8 mouse cellular contexts compared by ENCODE assay signal in the genomic region with DNA sequence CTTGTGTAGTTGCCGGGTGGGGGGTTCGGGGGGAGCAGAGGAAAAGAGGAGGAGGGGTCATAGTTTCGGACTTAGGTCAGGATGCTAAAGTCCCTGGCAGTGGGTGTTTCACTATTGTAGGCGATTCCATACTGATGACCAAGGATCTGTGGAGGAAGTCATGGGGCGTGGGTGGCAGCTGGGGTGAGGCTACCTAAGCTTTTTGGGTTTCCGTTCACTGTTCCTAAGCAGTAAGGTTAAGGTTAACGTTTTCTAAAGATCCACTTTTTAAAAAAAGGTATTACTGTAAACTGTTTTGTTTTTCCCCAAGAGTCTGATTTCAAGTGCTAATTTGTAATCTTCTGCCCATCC. TPM values are rescaled to one million over a fixed set of nuclear protein-coding genes. Genes with fewer than 3 reads are reported as not detected.
DNase-seq lines count a peak whose midpoint lies in the region; ATAC-seq and TF ChIP-seq lines count a peak whose summit lies in the region.

No protein-coding gene starts in this region.

- H3K4me1 ChIP-seq in heart, embryonic 15.5 days (replicated peaks), result no peaks in the 10 kb centered on the region
- peaks cover 2 to 3% of the 10 kb centered on the region in 2 experiments; a peak in 3 of 4 replicates for H3K4me1 ChIP-seq in MEL (ENCODE audit: control insufficient read depth in 1 of 2, insufficient read depth in 2 of 2, low read length in 2 of 2)
- no peaks in the 10 kb centered on the region for H3K4me1 ChIP-seq in forebrain, postnatal 0 days (ENCODE audit: insufficient read depth)
- 0 out of 2 replicates have a peak, but pooled peaks cover 5% of the 10 kb centered on the region for H3K4me1 ChIP-seq in liver, embryonic 15.5 days (replicated peaks)

- H3K9ac ChIP-seq in heart, embryonic 15.5 days, result peak overlapping the region; percentile 31; the same call in 1 of the 2 replicates
- peak overlapping the region; percentile 76 for H3K9ac ChIP-seq in MEL (ENCODE audit: control insufficient read depth, low read depth, low read length, poor library complexity, severe bottlenecking)
- H3K9ac ChIP-seq in forebrain, postnatal 0 days, result peak overlapping the region; percentile 68
- H3K9ac ChIP-seq in liver, embryonic 15.5 days, result peak overlapping the region; percentile 35; the same call in 1 of the 2 replicates

- peak overlapping the region; percentile 64 for H3K4me2 ChIP-seq in heart, embryonic 15.5 days
- H3K4me2 ChIP-seq in forebrain, postnatal 0 days (ENCODE audit: low read depth), result peak overlapping the region; percentile 50
- H3K4me2 ChIP-seq in liver, embryonic 15.5 days, result peak overlapping the region; percentile 77

- TF ChIP-seq EP300 in MEL (IDR thresholded peaks at IDR 0.05; ENCODE audit: low read depth in 1 of 2, low read length in 2 of 2), result no peak

- 21% methylated on average over 7 of the region's 7 CpGs for WGBS in heart, embryonic 15.5 days
- WGBS in forebrain, postnatal 0 days, result 33% methylated on average over 7 of the region's 7 CpGs
- WGBS in liver, embryonic 15.5 days (ENCODE audit: insufficient replicate concordance), result 18% methylated on average over 7 of the region's 7 CpGs

- DNase-seq in heart, postnatal 25 days (ENCODE audit: low spot score), result no peak
- DNase-seq in MEL (ENCODE audit: low read depth, low spot score), result no peak
- DNase-seq in forebrain, postnatal 0 days, result no peak
- no peak for DNase-seq in embryo, embryonic 11 days
- no peak for DNase-seq in left cerebral cortex, adult 11 months (ENCODE audit: low spot score)
- DNase-seq in B cell, adult 2 months, result no peak

- H3K27ac ChIP-seq in heart, embryonic 15.5 days, result peak overlapping the region; percentile 84
- peak overlapping the region; percentile 82 for H3K27ac ChIP-seq in MEL (ENCODE audit: control insufficient read depth, low read depth, low read length)
- H3K27ac ChIP-seq in forebrain, postnatal 0 days (ENCODE audit: low read depth, low read length), result peak overlapping the region; percentile 93
- H3K27ac ChIP-seq in liver, embryonic 15.5 days (replicated peaks), result peak overlapping the region; percentile 74; the same call in 1 of the 2 replicates

- H3K36me3 ChIP-seq in heart, embryonic 15.5 days, result no peaks in the 10 kb centered on the region
- peaks cover 0 to 2% of the 10 kb centered on the region in 2 experiments; a peak in 2 of 4 replicates for H3K36me3 ChIP-seq in MEL (ENCODE audit: control insufficient read depth in 1 of 2, insufficient read depth in 2 of 2, low read length in 2 of 2)
- no peaks in the 10 kb centered on the region for H3K36me3 ChIP-seq in forebrain, postnatal 0 days (ENCODE audit: insufficient read depth)
- H3K36me3 ChIP-seq in liver, embryonic 15.5 days (replicated peaks), result no peaks in the 10 kb centered on the region

- ATAC-seq in heart, embryonic 15.5 days (replicated peaks; ENCODE audit: insufficient number of reproducible peaks, insufficient read depth, low FRiP score, low read depth), result no peak
- no peak for ATAC-seq in forebrain, postnatal 0 days
- ATAC-seq in liver, embryonic 15.5 days (ENCODE audit: insufficient read depth), result peak; percentile 27; the same call in 1 of the 2 replicates

- no peak; a peak in 1 of 6 replicates for TF ChIP-seq CTCF in MEL (IDR thresholded peaks at IDR 0.05 in 2 of 3, conservative IDR thresholded peaks at IDR 0.05 in 1 of 3; ENCODE audit: control insufficient read depth in 1 of 3, insufficient read depth in 1 of 3, low read depth in 2 of 3, low read length in 3 of 3, poor library complexity in 1 of 3, severe bottlenecking in 1 of 3)
- TF ChIP-seq CTCF in forebrain, postnatal 0 days (IDR thresholded peaks at IDR 0.05; ENCODE audit: low read depth), result no peak

- TF ChIP-seq POLR2A in MEL (IDR thresholded peaks at IDR 0.05; ENCODE audit: control insufficient read depth in 1 of 2, insufficient read depth in 1 of 2, low read depth in 1 of 2, low read length in 2 of 2, poor library complexity in 1 of 2), result no peak

- no peaks in the 10 kb centered on the region; the same call in 1 of the 2 replicates for H3K79me2 ChIP-seq in MEL (ENCODE audit: control insufficient read depth, insufficient read depth, low read length, poor library complexity)

- TF ChIP-seq RAD21 in MEL (IDR thresholded peaks at IDR 0.05; ENCODE audit: low read depth, low read length), result no peak

- H3K27me3 ChIP-seq in heart, embryonic 15.5 days, result no peaks in the 10 kb centered on the region
- H3K27me3 ChIP-seq in MEL (ENCODE audit: control insufficient read depth in 1 of 2, insufficient read depth in 2 of 2, low read length in 2 of 2), result no peaks in the 10 kb centered on the region
- H3K27me3 ChIP-seq in forebrain, postnatal 0 days (ENCODE audit: insufficient read depth, low read length), result no peaks in the 10 kb centered on the region
- H3K27me3 ChIP-seq in liver, embryonic 15.5 days, result no peaks in the 10 kb centered on the region

- H3K9me3 ChIP-seq in heart, embryonic 15.5 days (replicated peaks), result no peaks in the 10 kb centered on the region
- H3K9me3 ChIP-seq in MEL (replicated peaks; ENCODE audit: insufficient read depth, low read length), result no peaks in the 10 kb centered on the region
- H3K9me3 ChIP-seq in forebrain, postnatal 0 days (ENCODE audit: low read length), result no peaks in the 10 kb centered on the region
- H3K9me3 ChIP-seq in liver, embryonic 15.5 days (replicated peaks), result no peaks in the 10 kb centered on the region

- intact Hi-C loops in heart, postnatal 25 days (cut with DNase I), result no loop called here

- H3K4me3 ChIP-seq in heart, embryonic 15.5 days, result peak overlapping the region; percentile 51
- H3K4me3 ChIP-seq in MEL (ENCODE audit: control insufficient read depth in 1 of 2, insufficient read depth in 1 of 2, low read depth in 2 of 2, low read length in 2 of 2), result peak overlapping the region; percentile 68 to 74
- peak overlapping the region; percentile 46 for H3K4me3 ChIP-seq in forebrain, postnatal 0 days (ENCODE audit: low read depth, low read length)
- H3K4me3 ChIP-seq in liver, embryonic 15.5 days (replicated peaks), result peak overlapping the region; percentile 55

TF ChIP-seq in MEL, 35 proteins besides CTCF, POLR2A, EP300 and RAD21:
- no peak for TF ChIP-seq ZKSCAN1 (IDR thresholded peaks at IDR 0.05; ENCODE audit: low read depth, low read length)

RNA-seq across cellular contexts. Expression of a gene that starts 1.2 kb away (rescaled TPM):
- 90.0 and 103 TPM in 2 replicates for polyA plus RNA-seq in heart, embryonic 15.5 days (2015; fragmentation: Nextera tagmentation; extraction: Ambion mirVana)
- total RNA-seq in heart, postnatal 25 days (2021), result 10 to 100 TPM; 81.2 to 86.3 TPM
- 98.2 and 115 TPM in 2 replicates for total RNA-seq in MEL (2012; rRNA removed)
- 100 to 1,000 TPM; 174 to 236 TPM for polyA plus RNA-seq in MEL (2012; ENCODE audit: insufficient read depth in 1 of 2, insufficient read length in 2 of 2, low read depth in 1 of 2, low replicate concordance in 2 of 2, missing spikeins in 1 of 2)
- 243 and 245 TPM in 2 replicates for total RNA-seq in forebrain, postnatal 0 days (2014; rRNA removed)
- polyA plus RNA-seq in forebrain, postnatal 0 days (2015; fragmentation: Nextera tagmentation; extraction: Ambion mirVana), result 264 and 307 TPM in 2 replicates
- 39.8 and 45.3 TPM in 2 replicates for polyA plus RNA-seq in liver, embryonic 15.5 days (2015; fragmentation: Nextera tagmentation; extraction: Ambion mirVana)
